Mouse (Mus musculus): Measurements from ENCODE around the gene Ppil3. TPM values are rescaled to one million over a fixed set of nuclear protein-coding genes. Genes with fewer than 3 reads are reported as not detected.

Ppil3 gene
- polyA plus RNA-seq, 1 experiment from 2014 or later, result 52.0 TPM

GRCm38 (mm10) chr1:58444691-58445090, 595 bp downstream of the Ppil3 start:
- WGBS, result 12% methylated on average over 10 of the region's 10 CpGs
- H3K27me3 ChIP-seq, result no peaks in the 10 kb centered on the region
- ATAC-seq (ENCODE audit: low read depth), result no peak

GRCm38 (mm10) chr1:58424551-58424950, 20.7 kb downstream of the Ppil3 start:
- WGBS, result 79% methylated on average over 3 of the region's 3 CpGs
- no peak overlapping the region for H3K9ac ChIP-seq
- no peaks in the 10 kb centered on the region for H3K27me3 ChIP-seq
- H3K4me3 ChIP-seq, result no peak overlapping the region
- no peak overlapping the region for H3K27ac ChIP-seq (replicated peaks)
- H3K4me2 ChIP-seq, result no peak overlapping the region
- ATAC-seq (ENCODE audit: low read depth), result 0 out of 2 replicates have a peak, but pooled peaks have one; percentile 2
- H3K36me3 ChIP-seq, result peaks cover 14% of the 10 kb centered on the region
- no peaks in the 10 kb centered on the region for H3K9me3 ChIP-seq
- H3K4me1 ChIP-seq (replicated peaks), result peaks cover 33% of the 10 kb centered on the region

More at GRCm38 (mm10) chr1:58444691-58445090, 595 bp downstream of the Ppil3 start:
- peaks cover 39% of the 10 kb centered on the region for H3K36me3 ChIP-seq
- H3K4me2 ChIP-seq, result peak overlapping the region; percentile 70
- peak overlapping the region; percentile 87 for H3K9ac ChIP-seq
- peaks cover 31% of the 10 kb centered on the region for H3K4me1 ChIP-seq (replicated peaks)
- H3K4me3 ChIP-seq, result peak overlapping the region; percentile 73
- H3K9me3 ChIP-seq, result no peaks in the 10 kb centered on the region
- H3K27ac ChIP-seq (replicated peaks), result peak overlapping the region; percentile 90

- Histone ChIP-seq H3K9ac (peak within 1 kb of the TSS; percentile 100), H3K4me2 (peak within 1 kb of the TSS; percentile 66), H3K36me3 (peaks cover 23% of the 10 kb centered on the region), H3K4me1 (replicated peaks) (peaks cover 33% of the 10 kb centered on the region), H3K4me3 (peak within 1 kb of the TSS; percentile 100), H3K27ac (replicated peaks) (peak within 1 kb of the TSS; percentile 100), H3K9me3 (no peaks in the 10 kb centered on the region), H3K27me3 (no peaks in the 10 kb centered on the region)
- peak; percentile 97 for ATAC-seq (ENCODE audit: low read depth)
- WGBS, result under 1% methylated on average over 79 of the region's 79 CpGs
Observed at GRCm38 (mm10) chr1:58423371-58424248, 21.7 kb downstream of the Ppil3 start, which contains the start of gene Clk1. Gene Clk1, minus strand, starts transcription at chr1:58424066.

- Histone ChIP-seq H3K4me1 (replicated peaks) (peaks cover 34% of the 10 kb centered on the region), H3K4me3 (peak overlapping the region; percentile 100), H3K9ac (peak overlapping the region; percentile 100), H3K9me3 (no peaks in the 10 kb centered on the region), H3K27ac (replicated peaks) (peak overlapping the region; percentile 100), H3K27me3 (no peaks in the 10 kb centered on the region), H3K36me3 (peaks cover 30% of the 10 kb centered on the region), H3K4me2 (peak overlapping the region; percentile 66)
- ATAC-seq (ENCODE audit: low read depth), result no peak
- 8% methylated on average over 13 of the region's 13 CpGs for WGBS
Observed at GRCm38 (mm10) chr1:58422879-58423278, 22.4 kb downstream of the Ppil3 start.

GRCm38 (mm10) chr1:58420961-58421360, 24.3 kb downstream of the Ppil3 start:
- no peak for ATAC-seq (ENCODE audit: low read depth)
- Histone ChIP-seq H3K9ac (no peak overlapping the region), H3K27me3 (no peaks in the 10 kb centered on the region), H3K4me3 (0 out of 2 replicates have a peak overlapping the region, but pooled peaks have one; percentile 100), H3K4me1 (replicated peaks) (peaks cover 37% of the 10 kb centered on the region), H3K27ac (replicated peaks) (no peak overlapping the region), H3K4me2 (peak overlapping the region; percentile 66), H3K36me3 (peaks cover 48% of the 10 kb centered on the region), H3K9me3 (no peaks in the 10 kb centered on the region)
- WGBS, result 71% methylated on average over 7 of the region's 7 CpGs

- Histone ChIP-seq H3K9me3 (no peaks in the 10 kb centered on the region), H3K4me1 (replicated peaks) (peaks cover 37% of the 10 kb centered on the region), H3K27ac (replicated peaks) (no peak overlapping the region), H3K4me2 (no peak overlapping the region), H3K4me3 (no peak overlapping the region), H3K9ac (no peak overlapping the region), H3K27me3 (no peaks in the 10 kb centered on the region), H3K36me3 (peaks cover 56% of the 10 kb centered on the region)
- ATAC-seq (ENCODE audit: low read depth), result no peak
- WGBS, result 84% methylated on average over 10 of the region's 10 CpGs
Observed at GRCm38 (mm10) chr1:58420032-58420431, 25.3 kb downstream of the Ppil3 start.

- peaks cover 15% of the 10 kb centered on the region for H3K4me1 ChIP-seq (replicated peaks)
- H3K9me3 ChIP-seq, result no peaks in the 10 kb centered on the region
- H3K4me3 ChIP-seq, result no peak overlapping the region
- WGBS, result 93% methylated on average over 2 of the region's 2 CpGs
- H3K4me2 ChIP-seq, result no peak overlapping the region
- H3K27me3 ChIP-seq, result no peaks in the 10 kb centered on the region
- no peak overlapping the region for H3K9ac ChIP-seq
- peaks cover 87% of the 10 kb centered on the region for H3K36me3 ChIP-seq
- no peak overlapping the region for H3K27ac ChIP-seq (replicated peaks)
- ATAC-seq (ENCODE audit: low read depth), result no peak
Observed at GRCm38 (mm10) chr1:58416048-58416447, 29.2 kb downstream of the Ppil3 start.

GRCm38 (mm10) chr1:58415442-58415841, 29.8 kb downstream of the Ppil3 start:
- no peak overlapping the region for H3K9ac ChIP-seq
- H3K27ac ChIP-seq (replicated peaks), result no peak overlapping the region
- no peaks in the 10 kb centered on the region for H3K27me3 ChIP-seq
- no peak overlapping the region for H3K4me3 ChIP-seq
- H3K9me3 ChIP-seq, result no peaks in the 10 kb centered on the region
- H3K36me3 ChIP-seq, result peaks cover 90% of the 10 kb centered on the region
- peaks cover 12% of the 10 kb centered on the region; the same call in 1 of the 2 replicates for H3K4me1 ChIP-seq (replicated peaks)
- 32% methylated on average over 1 of the region's 1 CpGs for WGBS
- no peak for ATAC-seq (ENCODE audit: low read depth)
- no peak overlapping the region for H3K4me2 ChIP-seq

GRCm38 (mm10) chr1:58410776-58411175, 34.5 kb downstream of the Ppil3 start:
- WGBS, result 89% methylated on average over 7 of the region's 7 CpGs
- Histone ChIP-seq H3K36me3 (peaks cover 77% of the 10 kb centered on the region), H3K27me3 (no peaks in the 10 kb centered on the region), H3K4me3 (no peak overlapping the region), H3K4me2 (no peak overlapping the region), H3K9ac (no peak overlapping the region), H3K27ac (replicated peaks) (no peak overlapping the region), H3K9me3 (no peaks in the 10 kb centered on the region), H3K4me1 (replicated peaks) (no peaks in the 10 kb centered on the region)
- ATAC-seq (ENCODE audit: low read depth), result no peak

GRCm38 (mm10) chr1:58410198-58410588, 35.1 kb downstream of the Ppil3 start:
- Histone ChIP-seq H3K36me3 (peaks cover 78% of the 10 kb centered on the region), H3K4me3 (no peak overlapping the region), H3K4me1 (replicated peaks) (no peaks in the 10 kb centered on the region), H3K27ac (replicated peaks) (no peak overlapping the region), H3K9me3 (no peaks in the 10 kb centered on the region), H3K27me3 (no peaks in the 10 kb centered on the region), H3K9ac (no peak overlapping the region), H3K4me2 (no peak overlapping the region)
- WGBS, result 90% methylated on average over 3 of the region's 3 CpGs
- no peak for ATAC-seq (ENCODE audit: low read depth)

GRCm38 (mm10) chr1:58409553-58410197, 35.6 kb downstream of the Ppil3 start:
- no peak for ATAC-seq (ENCODE audit: low read depth)
- Histone ChIP-seq H3K4me1 (replicated peaks) (no peaks in the 10 kb centered on the region), H3K36me3 (peaks cover 77% of the 10 kb centered on the region), H3K27ac (replicated peaks) (no peak overlapping the region), H3K9ac (no peak overlapping the region), H3K4me3 (no peak overlapping the region), H3K9me3 (no peaks in the 10 kb centered on the region), H3K27me3 (no peaks in the 10 kb centered on the region), H3K4me2 (no peak overlapping the region)
- 83% methylated on average over 5 of the region's 5 CpGs for WGBS

GRCm38 (mm10) chr1:58408141-58408540, 37.1 kb downstream of the Ppil3 start:
- no peak for ATAC-seq (ENCODE audit: low read depth)
- H3K9me3 ChIP-seq, result no peaks in the 10 kb centered on the region
- no peak overlapping the region for H3K4me2 ChIP-seq
- WGBS, result 87% methylated on average over 6 of the region's 6 CpGs
- no peak overlapping the region for H3K4me3 ChIP-seq
- no peak overlapping the region for H3K9ac ChIP-seq
- H3K36me3 ChIP-seq, result peaks cover 77% of the 10 kb centered on the region
- H3K27ac ChIP-seq (replicated peaks), result no peak overlapping the region
- no peaks in the 10 kb centered on the region for H3K27me3 ChIP-seq
- H3K4me1 ChIP-seq (replicated peaks), result no peaks in the 10 kb centered on the region
